Mouse (Mus musculus): ENCODE measurements around the gene Ergic1. TPM values are rescaled to one million over a fixed set of nuclear protein-coding genes. Genes with fewer than 3 reads are reported as not detected.

The Ergic1 gene
- total RNA-seq, 1 experiment from 2014 or later: 138 TPM

GRCm38 (mm10) chr17:26662204-26662603 is 100.9 kb downstream of the Ergic1 start:
- no peak for DNase-seq

- peak; percentile 99 for DNase-seq
These were observed 101.8 kb downstream of the Ergic1 start, which contains the start of gene Atp6v0e for GRCm38 (mm10) chr17:26662978-26663683. TSS of gene Atp6v0e (plus strand) at chr17:26663231.

- DNase-seq: no peak
These were observed 104.3 kb downstream of the Ergic1 start for GRCm38 (mm10) chr17:26665600-26665999.

- no peak for DNase-seq
These were observed 110.0 kb downstream of the Ergic1 start for GRCm38 (mm10) chr17:26671268-26671667.

GRCm38 (mm10) chr17:26675845-26676244 is 114.6 kb downstream of the Ergic1 start:
- DNase-seq: no peak

GRCm38 (mm10) chr17:26676252-26676615 is 114.9 kb downstream of the Ergic1 start:
- DNase-seq: peak; percentile 89

GRCm38 (mm10) chr17:26676616-26677376 is 115.5 kb downstream of the Ergic1 start:
- peak; percentile 67 for DNase-seq

- DNase-seq: no peak
These were observed 116.7 kb downstream of the Ergic1 start for GRCm38 (mm10) chr17:26677711-26678637.

- no peak for DNase-seq
These were observed 120.0 kb downstream of the Ergic1 start for GRCm38 (mm10) chr17:26681276-26681675.

GRCm38 (mm10) chr17:26686334-26687000 is 125.2 kb downstream of the Ergic1 start:
- DNase-seq: no peak

GRCm38 (mm10) chr17:26688795-26689735 is 127.8 kb downstream of the Ergic1 start:
- DNase-seq: no peak

GRCm38 (mm10) chr17:26689810-26690209 is 128.5 kb downstream of the Ergic1 start:
- no peak for DNase-seq

GRCm38 (mm10) chr17:26690236-26690635 is 128.9 kb downstream of the Ergic1 start:
- no peak for DNase-seq

GRCm38 (mm10) chr17:26691110-26691509 is 129.8 kb downstream of the Ergic1 start:
- DNase-seq: peak; percentile 18

GRCm38 (mm10) chr17:26693424-26693823 is 132.1 kb downstream of the Ergic1 start:
- no peak for DNase-seq

GRCm38 (mm10) chr17:26694171-26694570 is 132.9 kb downstream of the Ergic1 start:
- no peak for DNase-seq

GRCm38 (mm10) chr17:26695193-26695592 is 133.9 kb downstream of the Ergic1 start:
- no peak for DNase-seq

- no peak for DNase-seq
These were observed 137.6 kb downstream of the Ergic1 start for GRCm38 (mm10) chr17:26698846-26699245.

- DNase-seq: no peak
These were observed 138.7 kb downstream of the Ergic1 start for GRCm38 (mm10) chr17:26699819-26700616.

GRCm38 (mm10) chr17:26701565-26701964 is 140.3 kb downstream of the Ergic1 start:
- no peak for DNase-seq

Measured in adrenal gland, postnatal 25 days (tissue).